Mouse (Mus musculus) heart, embryonic 15.5 days (tissue): ENCODE results near the gene Olfr1393. TPM values are rescaled to one million over a fixed set of nuclear protein-coding genes. Genes with fewer than 3 reads are reported as not detected.

Experiments
- ATAC-seq: fragments of 200-750 bp; cut with Nextera tagmentation; replicated peaks from 2 replicates; pipeline ENCODE4 v1.8.0; 2017; ENCODE audit warnings: low read depth, moderate TSS enrichment; ENCODE audit not compliant: insufficient number of reproducible peaks, insufficient read depth, low FRiP score
- H3K27ac ChIP-seq: fragments of 300-500 bp; sonication (generic); 2 replicates; pipeline ENCODE4 v1.5.1; 2015; ENCODE audit warnings: mild to moderate bottlenecking, inconsistent platforms
- H3K27me3 ChIP-seq: fragments of 300-500 bp; sonication (generic); 2 replicates; pipeline ENCODE4 v1.6.1; 2015; ENCODE audit warnings: inconsistent platforms
- H3K36me3 ChIP-seq: fragments of 300-500 bp; sonication (generic); 2 replicates; pipeline ENCODE4 v1.6.1; 2015; ENCODE audit warnings: mild to moderate bottlenecking, inconsistent platforms
- H3K4me1 ChIP-seq: fragments of 300-500 bp; sonication (generic); replicated peaks from 2 replicates; pipeline ENCODE4 v1.6.1; 2015; ENCODE audit warnings: inconsistent platforms
- H3K4me2 ChIP-seq: fragments of 300-500 bp; sonication (generic); 2 replicates; pipeline ENCODE4 v1.6.1; 2015; ENCODE audit warnings: inconsistent platforms, mild to moderate bottlenecking, moderate library complexity
- H3K4me3 ChIP-seq: fragments of 300-500 bp; sonication (generic); 2 replicates; pipeline ENCODE4 v1.5.1; 2015; ENCODE audit warnings: mild to moderate bottlenecking, inconsistent platforms
- H3K9ac ChIP-seq: fragments of 300-500 bp; sonication (generic); 2 replicates; pipeline ENCODE4 v1.6.1; 2015; ENCODE audit warnings: mild to moderate bottlenecking, inconsistent platforms
- H3K9me3 ChIP-seq: fragments of 300-500 bp; sonication (generic); replicated peaks from 2 replicates; pipeline ENCODE4 v1.6.1; 2016; ENCODE audit warnings: inconsistent platforms
- WGBS: fragments of 180-500 bp; shearing (Covaris S2); methylation state at CpG from one replicate; pipeline ENCODE4 v1.1.7; 2015; ENCODE audit warnings: mixed read lengths; 5-methylcytosine and 5-hydroxymethylcytosine counted together
- polyA plus RNA-seq: library from polyadenylated mRNA; unstranded; fragments of >200 nt; fragmentation: Nextera tagmentation; extraction: Ambion mirVana; gene quantifications from 2 replicates; pipeline ENCODE4 v1.2.1, GENCODE M21; 2015

The Olfr1393 gene
- polyA plus RNA-seq, 1 experiment from 2014 or later = not detected

DNA sequence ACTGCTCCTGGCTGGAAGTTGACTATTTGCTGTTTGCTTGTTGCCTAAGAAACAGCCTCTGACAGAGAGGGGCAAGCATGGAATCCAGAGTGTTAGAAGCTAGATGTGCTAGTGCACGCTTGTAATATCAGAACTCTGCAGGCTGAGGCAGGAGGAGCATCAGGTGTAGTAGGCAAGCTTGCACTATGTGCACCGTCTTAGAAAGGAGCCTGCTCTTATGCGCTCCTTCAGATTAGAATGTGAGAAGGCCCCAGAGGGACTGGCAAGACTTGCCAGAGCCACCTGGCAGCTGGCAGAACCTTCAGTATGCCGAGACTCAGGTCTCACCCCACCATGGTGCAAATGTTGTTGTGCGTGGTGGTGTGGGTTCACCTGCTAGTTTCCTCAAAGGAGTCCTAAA, 26.1 kb upstream of the Olfr1393 start:
- no peaks in the 10 kb centered on the region for H3K27me3 ChIP-seq
- H3K4me3 ChIP-seq = peak overlapping the region; percentile 79
- H3K36me3 ChIP-seq = peaks cover 15% of the 10 kb centered on the region; the same call in 1 of the 2 replicates
- H3K4me1 ChIP-seq = peaks cover 51% of the 10 kb centered on the region
- WGBS = 75% methylated on average over 5 of the region's 5 CpGs
- H3K9me3 ChIP-seq = no peaks in the 10 kb centered on the region
- H3K9ac ChIP-seq = no peak overlapping the region
- no peak for ATAC-seq
- no peak overlapping the region for H3K27ac ChIP-seq
- peak overlapping the region; percentile 73 for H3K4me2 ChIP-seq

DNA sequence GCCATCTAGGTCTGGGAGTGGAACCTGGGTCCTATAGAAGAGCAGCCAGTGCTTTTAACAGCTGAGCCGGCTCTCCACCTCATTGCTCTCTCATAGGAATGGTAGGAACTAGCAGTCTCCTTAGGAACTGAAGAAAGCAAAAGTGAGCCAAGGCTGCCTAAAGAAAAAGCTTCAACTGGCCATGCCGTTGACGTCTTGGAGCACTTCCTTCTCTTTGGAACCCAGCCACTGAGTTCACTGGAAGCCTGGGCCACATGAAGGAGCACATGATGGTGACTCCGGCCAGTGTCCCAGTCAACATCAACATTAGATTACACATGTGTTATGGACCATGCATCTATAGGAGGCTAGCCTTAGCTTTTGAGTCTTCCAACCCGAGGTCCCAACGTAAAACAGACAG, 25.1 kb upstream of the Olfr1393 start:
- H3K36me3 ChIP-seq = peaks cover 15% of the 10 kb centered on the region; the same call in 1 of the 2 replicates
- H3K27ac ChIP-seq = no peak overlapping the region
- H3K4me1 ChIP-seq = peaks cover 42% of the 10 kb centered on the region
- H3K4me3 ChIP-seq = peak overlapping the region; percentile 0; the same call in 1 of the 2 replicates
- H3K9ac ChIP-seq = no peak overlapping the region
- 0 out of 2 replicates have a peak overlapping the region, but pooled peaks have one; percentile 9 for H3K4me2 ChIP-seq
- H3K27me3 ChIP-seq = no peaks in the 10 kb centered on the region
- H3K9me3 ChIP-seq = no peaks in the 10 kb centered on the region
- WGBS = 79% methylated on average over 6 of the region's 6 CpGs
- ATAC-seq = no peak

DNA sequence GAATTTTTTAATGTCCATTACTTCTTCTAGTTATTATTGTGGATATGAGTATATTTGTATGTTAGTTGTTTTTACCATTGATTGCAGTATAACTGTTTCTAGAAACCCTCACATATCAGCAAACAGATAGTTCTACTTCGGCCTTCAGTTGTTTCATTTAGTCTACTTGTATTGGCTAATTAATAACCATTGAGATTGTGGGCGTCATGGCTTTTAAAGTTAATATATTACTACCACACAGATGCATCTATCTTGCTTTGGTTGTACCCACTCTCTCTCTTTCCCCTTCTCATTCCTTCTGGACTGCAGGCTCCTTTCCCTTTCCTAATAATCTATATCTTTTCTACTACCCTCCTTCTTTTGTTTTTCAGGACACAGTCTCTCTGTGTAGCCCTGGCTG, 18.8 kb upstream of the Olfr1393 start:
- H3K9me3 ChIP-seq = no peaks in the 10 kb centered on the region
- H3K4me2 ChIP-seq = no peak overlapping the region
- 91% methylated on average over 2 of the region's 2 CpGs for WGBS
- no peak overlapping the region for H3K4me3 ChIP-seq
- no peaks in the 10 kb centered on the region for H3K27me3 ChIP-seq
- no peak overlapping the region for H3K27ac ChIP-seq
- peaks cover 41% of the 10 kb centered on the region; the same call in 1 of the 2 replicates for H3K36me3 ChIP-seq
- no peak for ATAC-seq
- H3K4me1 ChIP-seq = peaks cover 15% of the 10 kb centered on the region
- no peak overlapping the region for H3K9ac ChIP-seq

DNA sequence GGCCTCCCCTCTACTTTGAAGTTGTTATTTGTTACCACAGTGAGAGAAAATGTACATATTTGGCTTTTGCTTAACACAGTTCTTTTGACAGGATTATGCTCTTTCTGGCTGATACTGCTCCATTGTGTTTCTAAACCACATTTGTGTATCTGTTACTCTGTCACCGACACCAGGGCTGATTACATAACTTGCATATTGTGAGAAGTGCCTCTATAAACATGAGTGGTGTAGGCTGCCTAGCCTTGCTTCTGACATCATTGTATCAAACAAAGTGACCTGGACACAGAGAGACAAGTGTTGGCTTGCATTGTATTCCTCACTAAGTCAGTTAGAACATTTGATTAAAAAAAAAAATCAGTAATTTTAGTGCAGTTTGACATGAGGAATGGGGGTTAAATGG, 18.3 kb upstream of the Olfr1393 start:
- Histone ChIP-seq H3K9me3 (no peaks in the 10 kb centered on the region), H3K27ac (no peak overlapping the region), H3K4me3 (no peak overlapping the region), H3K9ac (no peak overlapping the region), H3K27me3 (no peaks in the 10 kb centered on the region), H3K36me3 (peaks cover 45% of the 10 kb centered on the region; the same call in 1 of the 2 replicates), H3K4me2 (no peak overlapping the region), H3K4me1 (peaks cover 11% of the 10 kb centered on the region)
- 52% methylated on average over 1 of the region's 1 CpGs for WGBS
- no peak for ATAC-seq

- Histone ChIP-seq H3K4me2 (no peak overlapping the region), H3K27me3 (no peaks in the 10 kb centered on the region), H3K4me1 (peaks cover 11% of the 10 kb centered on the region), H3K9ac (no peak overlapping the region), H3K27ac (peak overlapping the region; percentile 38; the same call in 1 of the 2 replicates), H3K4me3 (no peak overlapping the region), H3K36me3 (peaks cover 40% of the 10 kb centered on the region; the same call in 1 of the 2 replicates), H3K9me3 (no peaks in the 10 kb centered on the region)
- WGBS = 75% methylated on average over 21 of the region's 21 CpGs
- peak; percentile 27; the same call in 1 of the 2 replicates for ATAC-seq
Observed at GRCm38 (mm10) chr11:49260598-49261312, 17.3 kb upstream of the Olfr1393 start.

- Histone ChIP-seq H3K4me2 (no peak overlapping the region), H3K36me3 (peaks cover 40% of the 10 kb centered on the region; the same call in 1 of the 2 replicates), H3K4me3 (no peak overlapping the region), H3K27ac (no peak overlapping the region), H3K9me3 (no peaks in the 10 kb centered on the region), H3K27me3 (no peaks in the 10 kb centered on the region), H3K9ac (no peak overlapping the region), H3K4me1 (peaks cover 11% of the 10 kb centered on the region)
- ATAC-seq = no peak
- 93% methylated on average over 14 of the region's 14 CpGs for WGBS
Observed at GRCm38 (mm10) chr11:49261313-49261855, 16.7 kb upstream of the Olfr1393 start.

- Histone ChIP-seq H3K27ac (no peak overlapping the region), H3K4me3 (no peak overlapping the region), H3K27me3 (no peaks in the 10 kb centered on the region), H3K9me3 (no peaks in the 10 kb centered on the region), H3K9ac (no peak overlapping the region), H3K4me2 (no peak overlapping the region), H3K4me1 (peaks cover 20% of the 10 kb centered on the region), H3K36me3 (peaks cover 38% of the 10 kb centered on the region; the same call in 1 of the 2 replicates)
- WGBS = 87% methylated on average over 5 of the region's 5 CpGs
- no peak for ATAC-seq
Observed at GRCm38 (mm10) chr11:49262286-49262685, 15.8 kb upstream of the Olfr1393 start.

GRCm38 (mm10) chr11:49263149-49263548, 15.0 kb upstream of the Olfr1393 start:
- Histone ChIP-seq H3K9ac (no peak overlapping the region), H3K9me3 (no peaks in the 10 kb centered on the region), H3K4me3 (no peak overlapping the region), H3K36me3 (peaks cover 38% of the 10 kb centered on the region; the same call in 1 of the 2 replicates), H3K4me2 (no peak overlapping the region), H3K27ac (no peak overlapping the region), H3K27me3 (no peaks in the 10 kb centered on the region), H3K4me1 (peaks cover 27% of the 10 kb centered on the region)
- no peak for ATAC-seq
- WGBS = 81% methylated on average over 6 of the region's 6 CpGs

DNA sequence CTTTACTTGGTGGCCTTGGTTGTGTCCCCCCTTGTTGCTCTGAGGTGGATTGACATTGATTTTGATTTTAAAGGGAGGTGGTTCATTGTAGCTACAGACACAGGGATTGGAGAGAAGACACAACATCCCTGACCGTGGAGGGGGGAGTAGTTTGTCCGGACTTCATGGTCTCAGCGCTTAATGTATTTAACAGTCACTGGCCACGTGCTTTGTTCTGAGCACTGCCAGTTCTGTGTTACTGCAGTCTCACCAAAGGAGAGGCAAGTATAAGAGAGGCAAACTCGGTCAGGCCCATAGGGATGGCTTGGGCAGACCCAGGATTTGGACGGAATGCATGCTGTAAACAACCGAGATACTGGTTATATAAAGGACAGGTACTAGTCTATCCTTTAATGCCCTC, 14.0 kb upstream of the Olfr1393 start:
- Histone ChIP-seq H3K27ac (no peak overlapping the region), H3K9ac (no peak overlapping the region), H3K9me3 (no peaks in the 10 kb centered on the region), H3K36me3 (peaks cover 38% of the 10 kb centered on the region; the same call in 1 of the 2 replicates), H3K4me2 (no peak overlapping the region), H3K4me3 (no peak overlapping the region), H3K27me3 (no peaks in the 10 kb centered on the region), H3K4me1 (peaks cover 28% of the 10 kb centered on the region)
- 82% methylated on average over 7 of the region's 7 CpGs for whole genome bisulfite sequencing
- no peak for ATAC-seq

- no peak overlapping the region for H3K27ac ChIP-seq
- H3K27me3 ChIP-seq = no peaks in the 10 kb centered on the region
- H3K36me3 ChIP-seq = peaks cover 34% of the 10 kb centered on the region; the same call in 1 of the 2 replicates
- H3K4me1 ChIP-seq = peaks cover 28% of the 10 kb centered on the region
- no peak for ATAC-seq
- no peaks in the 10 kb centered on the region for H3K9me3 ChIP-seq
- no peak overlapping the region for H3K4me3 ChIP-seq
- no peak overlapping the region for H3K4me2 ChIP-seq
- 79% methylated on average over 11 of the region's 11 CpGs for WGBS
- no peak overlapping the region for H3K9ac ChIP-seq
Observed at GRCm38 (mm10) chr11:49264622-49265021, 13.5 kb upstream of the Olfr1393 start.

DNA sequence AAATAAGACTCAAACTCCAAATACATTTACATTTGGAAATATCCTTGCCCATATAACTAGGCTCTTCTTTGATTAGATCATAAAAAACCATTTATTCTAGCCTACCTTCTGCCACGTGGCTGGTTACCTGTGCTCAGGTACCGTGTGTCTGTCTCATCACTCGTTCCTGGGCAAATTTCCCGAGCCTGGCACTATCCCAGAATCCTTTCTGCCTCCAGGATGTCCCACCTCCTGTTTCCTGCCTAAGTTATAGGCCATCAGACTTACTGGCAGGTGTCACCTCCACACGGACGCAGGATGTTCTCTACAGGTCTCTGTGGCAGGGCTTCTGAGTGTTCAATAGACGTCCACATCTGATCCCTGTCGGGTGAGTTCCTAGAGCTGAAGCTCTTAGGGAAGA, 13.0 kb upstream of the Olfr1393 start:
- Histone ChIP-seq H3K9me3 (no peaks in the 10 kb centered on the region), H3K4me1 (peaks cover 28% of the 10 kb centered on the region), H3K4me3 (no peak overlapping the region), H3K4me2 (no peak overlapping the region), H3K27ac (no peak overlapping the region), H3K36me3 (peaks cover 31% of the 10 kb centered on the region; the same call in 1 of the 2 replicates), H3K27me3 (no peaks in the 10 kb centered on the region), H3K9ac (no peak overlapping the region)
- ATAC-seq = no peak
- WGBS = 84% methylated on average over 8 of the region's 8 CpGs
